Mouse (Mus musculus): ENCODE data around the gene Pdgfc.

The Pdgfc gene

GRCm38 (mm10) chr3:81160457-81161165 lies 124.4 kb downstream of the Pdgfc start:
- no peak for DNase-seq (ENCODE audit: low spot score)

- DNase-seq (ENCODE audit: low spot score) = no peak
Measured at GRCm38 (mm10) chr3:81162129-81162528, 125.9 kb downstream of the Pdgfc start.

DNA sequence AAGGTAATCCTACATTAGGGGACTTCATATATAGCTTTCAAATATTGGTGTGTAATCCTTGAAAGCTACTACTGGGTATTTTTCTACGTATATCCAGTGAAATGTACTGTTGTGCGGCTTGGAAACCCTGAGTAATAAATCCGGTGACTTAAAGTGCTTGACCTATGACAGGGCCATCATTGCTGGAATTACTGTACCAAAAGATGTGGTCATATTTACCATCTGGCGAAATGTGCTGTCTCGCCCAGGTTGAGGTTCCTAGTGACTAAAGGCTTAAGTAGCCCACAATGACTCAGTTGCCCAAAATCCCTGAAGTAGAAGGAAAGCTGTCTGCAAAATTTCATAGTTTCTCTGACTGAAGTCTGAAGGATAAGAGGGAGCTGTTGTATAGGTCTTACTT lies 127.9 kb downstream of the Pdgfc start:
- no peak for DNase-seq (ENCODE audit: low spot score)

- DNase-seq (ENCODE audit: low spot score) = no peak
Measured at GRCm38 (mm10) chr3:81170073-81170809, 134.0 kb downstream of the Pdgfc start.

- DNase-seq (ENCODE audit: low spot score) = no peak
Measured at GRCm38 (mm10) chr3:81174832-81175231, 138.6 kb downstream of the Pdgfc start.

DNA sequence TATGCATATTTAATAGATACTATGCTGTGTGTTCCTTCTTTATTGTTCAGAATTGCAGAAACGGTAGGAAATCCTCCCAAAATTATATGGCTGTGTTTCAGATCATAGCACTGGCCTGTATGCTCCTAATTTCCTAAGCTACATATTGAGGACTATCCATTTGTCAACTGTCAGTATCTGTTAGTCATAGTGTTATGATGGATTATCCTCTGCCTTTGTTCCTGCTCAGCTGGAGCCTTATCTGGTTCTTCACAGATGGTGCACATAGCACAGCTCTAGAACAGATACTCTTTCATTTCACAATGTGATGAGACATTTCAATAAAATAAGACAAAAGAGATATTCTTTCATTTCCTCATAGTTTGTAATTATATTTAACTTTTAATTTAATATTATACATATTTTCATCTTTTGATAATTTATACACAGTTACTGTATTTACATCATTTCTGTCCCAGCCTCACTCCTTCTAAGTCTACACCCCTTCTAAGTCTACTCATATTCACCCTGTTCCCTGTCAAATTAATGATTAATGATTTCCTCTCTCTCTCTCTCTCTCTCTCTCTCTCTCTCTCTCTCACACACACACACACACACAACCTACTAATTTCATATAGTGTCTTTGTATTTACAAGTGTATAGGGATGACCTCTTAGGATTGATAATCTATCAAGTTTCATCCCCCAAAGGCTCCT lies 145.2 kb downstream of the Pdgfc start:
- DNase-seq (ENCODE audit: low spot score) = no peak

- no peak for DNase-seq (ENCODE audit: low spot score)
Measured at GRCm38 (mm10) chr3:81196937-81197336, 160.7 kb downstream of the Pdgfc start.

- no peak for DNase-seq (ENCODE audit: low spot score)
Measured at GRCm38 (mm10) chr3:81197644-81198043, 161.4 kb downstream of the Pdgfc start.

DNA sequence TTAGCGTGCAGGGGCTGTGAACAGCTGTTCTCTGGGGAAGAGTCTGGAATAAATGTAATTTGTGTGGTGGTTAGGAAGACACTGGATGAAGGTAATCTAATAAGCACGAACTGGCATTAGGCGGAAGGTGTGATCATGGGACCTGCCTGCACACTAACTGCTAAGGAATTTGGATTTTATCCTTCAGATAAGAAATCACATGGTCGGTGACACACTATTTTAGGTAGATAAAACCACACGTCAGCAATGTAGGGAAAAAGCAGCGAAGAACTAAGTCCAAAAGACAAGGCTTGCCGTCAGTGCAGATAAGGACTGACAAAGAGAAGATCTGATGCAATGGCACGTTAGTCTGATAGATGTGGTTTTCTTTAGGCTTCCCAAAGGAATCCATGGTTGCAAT lies 164.4 kb downstream of the Pdgfc start:
- no peak for DNase-seq (ENCODE audit: low spot score)

GRCm38 (mm10) chr3:81205201-81205600 lies 169.0 kb downstream of the Pdgfc start:
- no peak for DNase-seq (ENCODE audit: low spot score)

- no peak for DNase-seq (ENCODE audit: low spot score)
Measured at GRCm38 (mm10) chr3:81208246-81208645, 172.0 kb downstream of the Pdgfc start.

DNA sequence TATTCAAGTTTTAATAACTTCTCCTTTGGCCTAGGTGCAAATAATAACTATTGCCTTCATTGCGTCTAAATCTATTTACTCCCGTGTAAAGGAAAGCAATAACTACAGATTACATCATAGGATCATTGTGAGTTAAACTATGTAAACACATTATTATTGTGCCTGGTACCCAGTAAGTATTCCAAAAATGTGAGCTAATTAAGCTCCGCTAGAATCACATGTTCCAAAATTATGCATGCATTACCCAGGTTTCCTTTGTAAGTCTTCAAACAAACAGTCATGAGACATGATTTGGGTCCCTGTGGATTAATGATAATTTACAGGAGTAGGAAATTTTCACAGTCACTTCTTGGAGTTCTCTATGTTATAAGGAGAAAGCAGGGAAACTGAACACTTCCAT lies 174.9 kb downstream of the Pdgfc start:
- DNase-seq (ENCODE audit: low spot score) = no peak

DNA sequence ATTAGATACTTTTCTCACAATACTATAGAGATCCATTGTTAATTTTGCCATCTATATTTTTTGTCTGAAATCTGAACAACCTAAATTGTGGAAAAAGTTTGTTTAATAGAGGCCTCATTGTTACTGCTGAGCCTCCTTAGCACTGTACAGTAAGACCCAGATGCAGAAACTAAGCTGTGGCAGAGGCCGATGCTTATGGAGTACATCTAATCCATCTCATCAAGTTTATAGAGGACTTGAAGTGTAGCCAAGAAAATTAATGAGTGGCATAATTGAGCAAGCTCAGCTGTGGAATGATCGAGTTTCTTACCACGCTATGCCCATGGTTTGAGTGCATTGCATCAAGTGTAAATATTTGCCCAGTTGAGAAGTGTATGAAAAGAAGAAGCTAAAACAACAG lies 175.4 kb downstream of the Pdgfc start:
- no peak for DNase-seq (ENCODE audit: low spot score)

DNA sequence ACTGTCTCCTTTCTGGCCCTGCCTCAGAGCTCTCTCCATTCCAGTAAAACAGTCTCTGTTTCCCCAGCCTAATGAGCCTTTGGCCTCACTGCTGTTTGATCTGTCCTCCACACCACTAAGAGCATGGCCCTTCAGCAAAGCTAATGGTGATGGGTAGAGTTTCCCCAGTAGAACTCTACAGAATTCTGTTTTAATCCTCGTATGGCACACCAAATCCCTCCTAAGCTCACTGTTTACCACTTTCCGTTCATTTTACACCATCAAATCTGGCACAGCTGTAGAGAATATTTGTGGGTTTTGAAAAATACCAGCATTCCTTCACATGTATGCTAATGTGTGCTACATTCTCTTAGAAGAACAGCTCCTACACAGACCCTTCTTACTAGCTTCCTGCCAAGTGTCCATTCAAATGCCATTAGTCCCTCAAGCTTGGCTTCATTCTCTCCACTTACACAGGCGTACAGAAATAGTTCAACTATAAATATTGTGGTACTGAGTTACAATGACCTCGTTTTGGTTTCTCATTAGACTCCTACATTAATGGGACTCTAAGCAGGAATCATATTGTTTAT lies 179.4 kb downstream of the Pdgfc start:
- no peak for DNase-seq (ENCODE audit: low spot score)

- DNase-seq (ENCODE audit: low spot score) = no peak
Measured at GRCm38 (mm10) chr3:81221682-81222081, 185.5 kb downstream of the Pdgfc start.

GRCm38 (mm10) chr3:81228344-81228743 lies 192.1 kb downstream of the Pdgfc start:
- no peak for DNase-seq (ENCODE audit: low spot score)

DNA sequence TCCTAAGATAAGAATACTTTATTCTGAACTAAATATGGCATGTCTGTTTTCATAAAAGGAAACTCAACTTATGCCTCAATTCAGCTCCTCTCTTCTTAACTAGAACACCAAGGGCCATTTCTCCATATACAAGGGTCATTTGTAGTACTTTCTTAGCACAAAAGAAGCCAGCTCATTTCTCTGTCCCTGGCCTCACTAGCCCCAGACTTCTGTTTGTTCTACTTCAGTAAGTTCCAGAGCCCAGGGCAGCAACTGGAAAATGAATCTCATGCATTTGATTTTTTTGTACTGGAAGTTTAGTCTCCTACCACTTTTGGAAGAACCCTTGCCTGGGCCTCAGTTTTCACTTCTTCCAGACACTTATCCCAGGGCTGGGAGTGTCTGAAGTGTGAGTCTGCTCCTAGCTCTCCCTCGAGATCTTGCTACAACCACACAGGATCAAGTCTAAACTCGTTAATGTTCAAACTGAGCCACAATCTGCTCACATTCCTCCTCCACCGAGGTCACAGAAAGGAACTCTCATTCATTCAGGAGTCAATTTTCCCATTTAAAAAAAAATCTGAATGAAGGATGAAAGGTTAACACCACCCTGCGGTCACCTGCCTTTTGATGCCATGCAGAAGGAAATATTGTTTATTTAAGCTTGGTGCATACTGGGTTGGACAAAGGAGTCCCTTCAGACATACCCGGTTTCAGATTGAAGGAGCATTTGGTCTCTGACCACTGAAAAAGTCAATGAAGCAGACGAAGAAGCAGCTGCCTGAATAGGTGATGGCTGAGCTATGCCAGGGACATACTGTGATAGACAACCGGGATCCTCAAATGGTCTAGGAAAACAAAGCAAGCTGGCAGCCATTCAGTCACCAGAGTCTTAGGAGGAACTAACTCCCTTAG lies 206.7 kb downstream of the Pdgfc start:
- DNase-seq (ENCODE audit: low spot score) = no peak

DNA sequence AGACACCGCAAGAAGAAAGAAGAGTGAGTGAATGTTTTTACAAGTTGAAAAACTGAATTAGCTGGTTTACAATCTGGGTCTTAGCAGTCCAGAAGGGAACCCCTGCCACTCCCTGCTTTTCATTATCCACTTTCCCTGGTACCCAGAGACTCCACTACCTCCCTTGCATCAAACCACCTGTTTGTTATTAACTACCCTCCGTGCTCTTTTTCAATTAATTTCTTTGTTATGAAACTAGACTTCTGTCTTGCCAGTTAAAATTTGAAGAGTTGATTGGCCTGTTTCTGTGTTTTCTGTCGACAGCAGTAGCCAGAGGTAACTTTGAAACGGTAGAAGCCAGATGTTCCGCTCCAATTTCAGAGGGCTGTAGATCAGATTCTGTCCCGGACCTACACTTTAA lies 207.4 kb downstream of the Pdgfc start:
- DNase-seq (ENCODE audit: low spot score) = no peak

DNA sequence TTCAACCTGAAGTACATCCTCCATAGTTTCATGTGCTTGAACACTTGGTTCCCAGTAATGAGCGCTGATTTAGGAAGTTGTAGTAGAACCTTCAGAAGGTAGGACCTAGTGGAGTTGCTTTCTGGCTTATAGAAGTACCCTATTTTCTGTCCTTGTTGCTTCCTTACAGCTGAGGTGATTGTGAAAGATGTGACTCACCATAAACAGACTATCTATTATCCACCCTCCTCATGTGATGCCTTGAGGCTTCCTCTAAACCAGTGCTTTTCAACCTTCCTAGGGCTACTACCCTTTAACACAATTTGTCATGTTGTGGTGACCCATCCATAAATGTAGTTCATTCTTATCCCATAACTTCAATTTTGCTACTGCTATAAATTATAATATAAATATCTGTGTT lies 226.6 kb downstream of the Pdgfc start:
- DNase-seq (ENCODE audit: low spot score) = no peak

All from c-Kit-positive CD71-positive TER-119-positive erythroid progenitor cells, embryonic 14.5 days (primary cell).